Mouse (Mus musculus): ENCODE measurements around the gene Bmpr2.
A peak's percentile ranks its signal among the peaks of the same experiment; 100 is the strongest.

Bmpr2 gene

GRCm38 (mm10) chr1:59795336-59795735, 32.1 kb downstream of the Bmpr2 start:
- DNase-seq (ENCODE audit: low read depth, low spot score): no peak

DNA sequence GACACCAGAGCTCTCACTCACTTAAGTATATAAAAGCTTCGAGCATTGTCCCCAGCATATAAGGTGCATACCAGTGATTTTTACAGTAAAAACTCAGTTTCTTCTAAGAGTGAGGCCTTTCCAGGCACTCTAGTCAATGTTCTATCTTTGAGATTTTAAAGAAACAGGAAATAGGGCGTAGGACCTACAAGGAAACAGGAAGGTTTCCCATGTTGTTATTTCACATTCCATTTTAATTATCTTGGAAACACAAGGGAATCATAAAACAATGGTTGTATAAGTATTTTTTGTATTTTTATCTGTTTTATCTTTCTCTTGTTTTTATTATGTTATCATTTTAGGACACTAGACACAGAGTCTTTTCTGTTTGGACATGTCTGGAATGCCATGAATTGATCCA, 34.7 kb downstream of the Bmpr2 start:
- DNase-seq (ENCODE audit: low read depth, low spot score): no peak

DNA sequence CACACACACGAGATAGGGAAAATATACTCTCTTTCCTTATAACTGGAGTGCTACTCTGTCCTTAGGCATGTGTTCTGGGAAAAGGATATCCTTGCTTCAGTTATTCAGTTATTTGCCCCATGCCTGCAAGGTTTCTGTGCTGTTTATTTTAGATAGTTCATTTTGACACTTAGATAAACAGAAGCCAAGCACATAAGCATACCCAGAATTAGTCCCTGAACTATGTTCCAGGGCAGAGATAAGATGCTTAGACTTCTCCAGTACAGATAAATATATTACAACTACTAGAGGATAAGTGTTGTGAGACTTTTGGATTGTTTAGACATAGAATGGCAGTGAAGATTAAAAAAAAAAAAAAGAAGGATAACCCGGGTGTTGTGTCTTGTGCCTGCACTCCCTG, 41.2 kb downstream of the Bmpr2 start:
- no peak for DNase-seq (ENCODE audit: low read depth, low spot score)

- DNase-seq (ENCODE audit: low read depth, low spot score): no peak
These were observed 46.7 kb downstream of the Bmpr2 start for GRCm38 (mm10) chr1:59809921-59810320.

DNA sequence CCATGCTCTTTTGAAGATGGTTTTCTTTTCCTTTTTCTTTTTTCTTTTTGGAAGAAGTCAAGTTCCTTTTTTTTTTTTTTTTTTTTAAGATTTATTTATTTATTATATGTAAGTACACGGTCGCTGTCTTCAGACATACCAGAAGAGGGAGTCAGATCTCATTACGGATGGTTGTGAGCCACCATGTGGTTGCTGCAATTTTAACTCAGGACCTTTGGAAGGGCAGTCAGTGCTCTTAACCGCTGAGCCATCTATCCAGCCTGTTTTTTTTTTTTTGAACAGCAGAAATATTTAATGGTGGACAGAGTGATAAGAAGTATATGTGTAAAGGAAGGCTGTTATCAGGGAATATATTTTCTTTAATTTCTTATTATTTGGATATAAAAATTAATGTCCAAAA, 49.6 kb downstream of the Bmpr2 start:
- DNase-seq (ENCODE audit: low read depth, low spot score): no peak

- DNase-seq (ENCODE audit: low read depth, low spot score): no peak
These were observed 62.2 kb downstream of the Bmpr2 start for GRCm38 (mm10) chr1:59825421-59825820.

DNA sequence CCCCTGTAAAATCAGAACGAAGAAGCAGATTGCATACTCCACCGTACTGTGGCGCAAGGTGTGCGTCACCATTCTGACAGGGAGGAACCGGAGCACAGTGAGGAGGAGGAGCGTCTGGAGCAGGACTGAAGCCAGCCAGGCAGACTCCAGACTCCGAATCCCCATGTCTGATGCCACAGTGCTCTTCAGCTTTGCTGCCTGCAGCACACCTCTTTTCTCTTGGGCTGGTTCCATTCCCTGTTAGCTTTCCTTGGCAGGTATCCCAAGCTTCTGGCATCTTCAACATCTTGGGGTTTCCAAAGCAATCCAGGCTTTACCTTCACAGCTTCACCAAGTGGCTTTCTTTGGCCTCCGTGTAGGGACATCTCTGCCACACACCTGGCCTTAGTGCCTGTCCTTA, 63.4 kb downstream of the Bmpr2 start:
- DNase-seq (ENCODE audit: low read depth, low spot score): no peak

GRCm38 (mm10) chr1:59829410-59829809, 66.2 kb downstream of the Bmpr2 start:
- no peak for DNase-seq (ENCODE audit: low read depth, low spot score)

- no peak for DNase-seq (ENCODE audit: low read depth, low spot score)
These were observed 67.0 kb downstream of the Bmpr2 start for GRCm38 (mm10) chr1:59830194-59830593.

GRCm38 (mm10) chr1:59833723-59834122, 70.5 kb downstream of the Bmpr2 start:
- DNase-seq (ENCODE audit: low read depth, low spot score): no peak

DNA sequence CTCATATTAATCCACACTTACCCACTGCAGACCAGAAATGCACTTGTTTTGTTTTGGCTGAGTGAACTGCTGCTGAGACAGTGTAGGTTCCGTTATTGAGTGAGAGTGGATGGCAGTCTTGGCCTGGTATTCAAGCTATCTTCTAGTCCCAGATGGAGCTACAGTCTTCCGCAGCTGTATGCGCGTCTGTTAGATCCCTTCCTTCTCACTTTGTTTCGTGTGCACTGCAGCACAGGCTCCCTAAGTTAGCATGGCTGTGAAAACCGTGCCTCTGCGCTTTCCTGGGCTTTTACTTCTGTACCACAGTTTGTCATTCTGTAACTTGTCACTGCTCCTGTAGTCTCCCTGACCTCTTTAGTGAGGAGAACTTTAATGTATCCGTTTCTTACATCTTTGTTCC, 85.1 kb downstream of the Bmpr2 start:
- DNase-seq (ENCODE audit: low read depth, low spot score): no peak

DNA sequence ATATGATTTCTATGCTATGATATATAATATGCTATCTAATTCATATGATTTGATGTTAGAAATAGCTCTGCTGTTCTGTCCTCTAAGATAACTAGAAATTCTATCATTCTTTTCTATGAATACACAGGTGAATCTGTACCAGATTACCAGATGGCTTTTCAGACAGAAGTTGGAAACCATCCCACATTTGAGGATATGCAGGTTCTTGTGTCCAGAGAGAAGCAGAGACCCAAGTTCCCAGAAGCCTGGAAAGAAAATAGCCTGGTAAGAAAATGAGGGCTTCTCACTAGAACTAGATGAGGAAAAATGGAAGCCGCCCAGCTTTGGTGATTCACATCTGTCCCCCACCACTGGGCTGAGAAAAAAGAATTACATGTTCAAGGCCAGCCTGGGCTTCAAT, 95.8 kb downstream of the Bmpr2 start:
- DNase-seq (ENCODE audit: low read depth, low spot score): no peak

GRCm38 (mm10) chr1:59862144-59862543, 98.9 kb downstream of the Bmpr2 start:
- DNase-seq (ENCODE audit: low read depth, low spot score): no peak

GRCm38 (mm10) chr1:59868041-59868440, 104.8 kb downstream of the Bmpr2 start:
- no peak for DNase-seq (ENCODE audit: low read depth, low spot score)

- no peak for DNase-seq (ENCODE audit: low read depth, low spot score)
These were observed 110.8 kb downstream of the Bmpr2 start for GRCm38 (mm10) chr1:59874023-59874422.

DNA sequence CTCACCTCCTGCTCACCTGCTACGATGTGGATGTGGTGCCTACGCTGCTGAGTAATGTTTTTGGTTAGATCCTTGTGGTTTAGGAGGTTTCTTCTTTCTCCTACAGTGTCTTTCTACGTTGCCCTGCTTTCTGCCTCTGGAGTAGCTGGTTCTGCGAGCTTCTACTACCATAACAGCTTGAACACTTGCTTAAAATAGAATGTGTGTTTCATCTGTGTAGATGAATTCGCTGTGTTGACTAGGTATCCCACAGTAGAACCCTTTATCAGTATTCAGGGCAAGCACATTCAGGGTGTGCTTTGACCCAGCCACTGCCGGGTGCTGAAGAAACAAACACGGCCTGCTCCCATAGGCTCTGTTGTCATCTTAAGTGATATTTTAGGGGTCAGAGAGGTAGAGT, 114.9 kb downstream of the Bmpr2 start:
- DNase-seq (ENCODE audit: low read depth, low spot score): no peak

DNA sequence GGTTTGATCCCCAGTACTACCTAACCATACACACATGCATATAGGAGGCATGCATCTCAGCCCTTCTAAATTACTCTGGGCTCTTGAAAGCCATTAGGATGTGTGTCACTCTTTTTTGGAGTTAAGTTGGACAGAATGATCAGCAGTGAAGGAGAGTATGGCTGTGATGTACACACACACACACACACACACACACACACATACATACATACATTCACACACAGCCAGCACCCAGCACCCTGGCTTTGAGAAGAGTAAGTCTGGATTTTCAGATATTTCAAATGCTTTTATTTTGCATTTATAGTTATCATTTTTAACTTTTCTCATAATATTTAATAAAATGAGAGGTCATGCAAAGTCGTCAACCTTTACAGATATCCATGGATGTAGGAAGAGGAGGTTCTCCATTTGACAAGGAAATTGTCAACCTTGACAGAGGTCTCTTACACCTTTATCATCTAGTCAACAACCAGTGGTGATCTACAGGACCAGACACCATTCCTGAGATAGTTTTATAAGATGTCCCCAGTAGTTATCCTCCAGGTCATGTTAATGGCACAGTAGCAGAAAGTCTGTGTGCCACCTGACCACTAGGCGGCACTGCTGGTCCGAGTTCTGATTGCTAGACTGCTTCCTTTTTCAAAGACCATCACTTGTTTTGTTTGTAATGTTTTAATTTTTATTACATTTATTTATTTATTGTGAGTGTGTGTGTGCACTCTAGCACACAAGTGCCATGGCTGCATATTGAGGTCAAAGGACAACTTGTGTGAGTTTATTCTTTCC, 120.3 kb downstream of the Bmpr2 start:
- peak; percentile 70 for DNase-seq (ENCODE audit: low read depth, low spot score)

GRCm38 (mm10) chr1:59886899-59887298, 123.7 kb downstream of the Bmpr2 start:
- peak; percentile 21 for DNase-seq (ENCODE audit: low read depth, low spot score)

GRCm38 (mm10) chr1:59888018-59888417, 124.8 kb downstream of the Bmpr2 start:
- no peak for DNase-seq (ENCODE audit: low read depth, low spot score)

GRCm38 (mm10) chr1:59891185-59891584, 128.0 kb downstream of the Bmpr2 start:
- DNase-seq (ENCODE audit: low read depth, low spot score): no peak

GRCm38 (mm10) chr1:59892777-59893176, 129.6 kb downstream of the Bmpr2 start:
- DNase-seq (ENCODE audit: low read depth, low spot score): no peak

- no peak for DNase-seq (ENCODE audit: low read depth, low spot score)
These were observed 130.8 kb downstream of the Bmpr2 start for GRCm38 (mm10) chr1:59894025-59894424.

DNA sequence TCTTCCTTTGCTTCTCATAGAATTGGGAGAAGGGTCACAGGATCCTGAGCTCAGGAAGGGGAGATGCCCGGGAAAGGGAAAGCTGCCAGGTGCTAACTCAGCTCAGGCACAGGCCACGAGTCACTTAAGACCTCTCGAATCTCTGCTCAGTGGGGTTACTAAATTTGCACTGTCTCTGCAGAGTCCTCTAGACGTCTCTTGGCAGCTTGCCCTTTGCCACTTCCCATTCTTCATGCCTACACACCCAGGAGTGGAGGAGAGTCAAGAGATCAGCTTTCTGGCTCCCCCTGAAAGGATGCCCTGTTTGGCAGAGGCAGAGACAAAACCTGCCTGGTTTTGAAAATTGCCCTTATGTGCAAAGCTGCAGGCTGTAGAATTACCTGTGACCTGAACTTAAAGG, 132.3 kb downstream of the Bmpr2 start:
- peak; percentile 37 for DNase-seq (ENCODE audit: low read depth, low spot score)
